Mouse (Mus musculus): ENCODE measurements at regions not wholly inside any gene's neighbourhood (a gene's known extent, or its start where the extent isn't known, plus 50 kb on each side); places are given as distances from the start of the nearest gene placed in this dataset.

DNA sequence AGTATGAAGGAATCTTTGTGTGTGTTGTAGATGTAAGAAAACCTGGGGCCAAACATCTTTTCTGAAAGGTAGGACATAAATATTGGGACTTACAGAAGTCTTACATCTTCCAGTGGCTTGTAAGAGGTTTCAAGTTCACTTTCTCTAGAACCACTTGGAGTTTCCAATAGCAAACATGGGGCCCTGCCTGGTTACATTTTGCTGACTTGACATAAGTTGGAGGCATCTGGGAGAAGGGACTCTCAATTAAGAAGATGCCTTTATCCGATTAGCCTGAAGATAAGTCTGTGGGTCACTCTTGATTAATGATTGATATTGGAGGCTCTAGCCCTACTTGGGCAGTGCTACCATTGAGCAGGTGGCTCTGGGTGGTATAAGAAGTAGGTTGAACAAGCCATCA is 162.9 kb upstream of the Cdh6 start:
- ATAC-seq (replicated peaks; ENCODE audit: insufficient number of reproducible peaks, low FRiP score, low TSS enrichment, low read depth) = no peak
- Histone ChIP-seq H3K9me3 (replicated peaks; ENCODE audit: control insufficient read depth, low read length) (no peaks in the 10 kb centered on the region), H3K27ac (replicated peaks; ENCODE audit: low read depth, low read length) (no peak overlapping the region), H3K4me1 (ENCODE audit: control insufficient read depth, insufficient read depth, low read length) (no peaks in the 10 kb centered on the region), H3K4me3 (ENCODE audit: low read depth, low read length) (no peak overlapping the region), H3K36me3 (replicated peaks; ENCODE audit: control insufficient read depth, insufficient read depth, low read depth, low read length) (no peaks in the 10 kb centered on the region), H3K9ac (replicated peaks; ENCODE audit: low read length) (no peak overlapping the region), H3K27me3 (ENCODE audit: control insufficient read depth, insufficient read depth, low read length) (no peaks in the 10 kb centered on the region), H3K4me2 (ENCODE audit: low read depth, low read length) (no peak overlapping the region)
- no peak for DNase-seq (ENCODE audit: low spot score)
- WGBS = 96% methylated on average over 1 of the region's 1 CpGs

DNA sequence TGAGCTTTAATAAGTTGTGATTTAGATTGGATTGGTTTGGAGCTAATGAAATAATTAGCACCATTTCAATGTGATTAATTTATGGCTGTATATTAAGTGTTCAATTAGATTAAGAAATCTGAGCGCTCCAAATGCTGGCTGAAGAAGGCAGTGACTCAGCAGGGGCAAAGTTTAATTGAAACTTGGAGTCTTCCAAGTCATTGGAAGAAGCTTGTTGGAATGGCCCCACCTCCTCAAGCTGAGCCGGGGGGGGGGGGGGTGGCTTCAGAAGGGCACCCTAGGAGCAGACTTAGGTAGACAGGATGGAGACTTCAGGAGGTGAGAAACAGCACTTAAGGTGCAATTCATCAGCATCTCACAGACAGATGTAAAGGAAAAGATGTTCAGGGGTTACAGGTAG is 151.0 kb upstream of the Cdh6 start:
- DNase-seq (ENCODE audit: low spot score) (no peak), ATAC-seq (replicated peaks; ENCODE audit: insufficient number of reproducible peaks, low FRiP score, low TSS enrichment, low read depth) (no peak)
- no peak overlapping the region for H3K4me2 ChIP-seq (ENCODE audit: low read depth, low read length)
- H3K9ac ChIP-seq (replicated peaks; ENCODE audit: low read length) = no peak overlapping the region
- H3K27me3 ChIP-seq (ENCODE audit: control insufficient read depth, insufficient read depth, low read length) = no peaks in the 10 kb centered on the region
- no peaks in the 10 kb centered on the region for H3K9me3 ChIP-seq (replicated peaks; ENCODE audit: control insufficient read depth, low read length)
- no peak overlapping the region for H3K4me3 ChIP-seq (ENCODE audit: low read depth, low read length)
- no peak overlapping the region for H3K27ac ChIP-seq (replicated peaks; ENCODE audit: low read depth, low read length)
- WGBS = 57% methylated on average over 2 of the region's 2 CpGs
- H3K36me3 ChIP-seq (replicated peaks; ENCODE audit: control insufficient read depth, insufficient read depth, low read depth, low read length) = no peaks in the 10 kb centered on the region
- no peaks in the 10 kb centered on the region for H3K4me1 ChIP-seq (ENCODE audit: control insufficient read depth, insufficient read depth, low read length)

DNA sequence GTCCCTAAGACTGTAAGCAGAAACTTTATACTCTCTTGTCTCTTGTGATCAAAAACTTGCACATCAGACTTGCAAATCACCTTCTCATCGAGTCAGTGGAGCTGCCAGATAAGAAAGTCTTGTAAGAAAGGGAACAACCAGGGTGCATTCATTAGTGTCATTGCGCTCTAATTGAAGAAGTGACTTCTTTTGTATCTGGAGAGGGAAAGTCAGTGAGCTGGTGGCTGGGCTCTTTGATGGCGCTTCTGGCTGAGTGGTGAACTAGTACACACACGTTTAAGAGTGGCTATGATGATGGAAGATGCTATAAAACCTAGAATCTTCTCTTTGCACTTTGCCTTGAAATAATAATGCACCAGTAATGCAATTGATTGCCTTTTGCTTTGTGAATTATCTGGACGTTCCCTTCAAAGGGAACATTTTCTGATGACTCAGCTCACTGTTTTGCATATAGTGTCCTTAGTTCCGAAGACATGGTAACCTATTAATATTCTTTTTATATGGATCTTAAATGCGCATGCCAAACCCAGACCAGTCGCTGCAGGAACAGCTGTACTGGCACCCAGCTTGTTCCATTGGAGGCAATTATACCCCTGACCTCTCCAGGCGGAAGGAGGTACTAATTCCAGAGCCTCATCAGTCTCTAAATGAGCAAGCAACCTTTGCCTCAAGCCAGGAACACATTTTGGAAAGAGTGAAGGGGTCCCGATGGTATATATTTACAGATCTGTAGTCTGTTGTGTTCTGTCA is 147.3 kb upstream of the Cdh6 start:
- 59% methylated on average over 10 of the region's 10 CpGs for WGBS

DNA sequence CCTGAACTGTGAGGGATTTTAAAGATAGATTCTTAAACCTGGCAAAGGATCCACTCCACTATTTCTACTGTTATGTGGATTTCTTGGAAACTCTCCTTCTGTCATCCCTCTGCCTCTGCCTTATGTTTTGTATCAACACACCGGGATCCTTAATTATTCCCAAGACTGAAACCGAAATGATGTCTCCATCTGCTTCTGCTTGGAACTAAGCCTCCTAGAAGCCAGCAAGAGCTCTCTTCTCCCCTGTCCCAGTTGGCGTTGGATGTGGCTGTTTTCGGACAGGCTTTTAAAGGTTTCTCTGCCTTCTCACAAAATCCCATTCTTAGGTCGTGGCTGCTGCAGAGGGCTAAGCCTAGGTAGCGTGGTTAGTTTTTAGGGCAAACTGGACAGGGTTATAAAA is 131.1 kb upstream of the Cdh6 start:
- H3K9me3 ChIP-seq (replicated peaks; ENCODE audit: control insufficient read depth, low read length) = no peaks in the 10 kb centered on the region
- WGBS = 81% methylated on average over 6 of the region's 6 CpGs
- no peaks in the 10 kb centered on the region for H3K36me3 ChIP-seq (replicated peaks; ENCODE audit: control insufficient read depth, insufficient read depth, low read depth, low read length)

More for the DNA sequence above, 147.3 kb upstream of the Cdh6 start:
- DNase-seq (ENCODE audit: low spot score) = no peak
- Histone ChIP-seq H3K4me1 (ENCODE audit: control insufficient read depth, insufficient read depth, low read length) (no peaks in the 10 kb centered on the region), H3K4me2 (ENCODE audit: low read depth, low read length) (no peak overlapping the region), H3K9me3 (replicated peaks; ENCODE audit: control insufficient read depth, low read length) (no peaks in the 10 kb centered on the region), H3K4me3 (ENCODE audit: low read depth, low read length) (no peak overlapping the region), H3K27ac (replicated peaks; ENCODE audit: low read depth, low read length) (no peak overlapping the region), H3K9ac (replicated peaks; ENCODE audit: low read length) (no peak overlapping the region), H3K36me3 (replicated peaks; ENCODE audit: control insufficient read depth, insufficient read depth, low read depth, low read length) (no peaks in the 10 kb centered on the region), H3K27me3 (ENCODE audit: control insufficient read depth, insufficient read depth, low read length) (no peaks in the 10 kb centered on the region)
- no peak for ATAC-seq (replicated peaks; ENCODE audit: insufficient number of reproducible peaks, low FRiP score, low TSS enrichment, low read depth)

DNA sequence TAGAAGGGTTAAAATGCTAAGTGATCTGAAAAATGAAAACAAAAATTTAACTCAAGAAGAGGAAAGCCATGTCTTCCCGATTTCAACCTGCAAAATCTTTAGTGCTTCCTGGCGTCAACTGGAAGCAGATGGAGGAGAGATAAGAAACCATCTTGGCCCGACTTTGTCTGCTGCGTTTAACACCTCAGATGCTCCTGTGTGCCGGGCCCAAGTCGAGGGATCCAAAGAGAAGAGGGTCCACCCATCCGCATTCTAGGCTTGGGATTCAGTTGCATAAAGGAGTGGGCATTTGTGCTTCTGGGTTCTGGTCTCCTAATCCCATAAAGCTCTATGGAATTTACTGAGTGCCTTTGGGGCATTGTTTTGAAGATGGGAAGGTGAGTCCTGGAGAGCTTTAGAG is 130.0 kb upstream of the Cdh6 start:
- no peaks in the 10 kb centered on the region for H3K9me3 ChIP-seq (replicated peaks; ENCODE audit: control insufficient read depth, low read length)
- WGBS = 81% methylated on average over 7 of the region's 7 CpGs
- no peak overlapping the region for H3K27ac ChIP-seq (replicated peaks; ENCODE audit: low read depth, low read length)

More for the DNA sequence above, 131.1 kb upstream of the Cdh6 start:
- no peak overlapping the region for H3K4me3 ChIP-seq (ENCODE audit: low read depth, low read length)
- ATAC-seq (replicated peaks; ENCODE audit: insufficient number of reproducible peaks, low FRiP score, low TSS enrichment, low read depth) (no peak), DNase-seq (ENCODE audit: low spot score) (no peak)
- no peak overlapping the region for H3K27ac ChIP-seq (replicated peaks; ENCODE audit: low read depth, low read length)
- H3K27me3 ChIP-seq (ENCODE audit: control insufficient read depth, insufficient read depth, low read length) = no peaks in the 10 kb centered on the region
- no peaks in the 10 kb centered on the region for H3K4me1 ChIP-seq (ENCODE audit: control insufficient read depth, insufficient read depth, low read length)
- no peak overlapping the region for H3K4me2 ChIP-seq (ENCODE audit: low read depth, low read length)
- no peak overlapping the region for H3K9ac ChIP-seq (replicated peaks; ENCODE audit: low read length)

DNA sequence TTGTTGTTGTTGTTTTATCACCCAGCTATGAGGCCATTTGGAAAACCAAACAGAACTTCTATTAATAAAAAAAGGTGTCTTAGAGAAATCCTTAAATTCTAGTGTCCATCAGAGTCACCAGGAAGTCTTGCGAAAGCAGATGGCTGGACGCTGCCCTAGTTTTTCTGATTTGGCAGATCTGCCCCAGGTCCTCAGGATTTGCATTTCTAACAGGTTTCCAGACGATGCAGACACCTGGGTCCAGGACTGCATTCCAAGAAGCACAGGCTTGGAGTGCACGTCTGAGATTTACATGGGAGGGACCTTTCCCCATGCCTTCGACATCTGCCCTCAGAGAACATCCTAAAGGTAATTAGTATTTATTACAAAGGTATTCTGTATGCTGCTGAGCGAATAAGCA is 129.2 kb upstream of the Cdh6 start:
- Histone ChIP-seq H3K9me3 (replicated peaks; ENCODE audit: control insufficient read depth, low read length) (no peaks in the 10 kb centered on the region), H3K36me3 (replicated peaks; ENCODE audit: control insufficient read depth, insufficient read depth, low read depth, low read length) (no peaks in the 10 kb centered on the region), H3K4me3 (ENCODE audit: low read depth, low read length) (no peak overlapping the region), H3K27ac (replicated peaks; ENCODE audit: low read depth, low read length) (no peak overlapping the region), H3K9ac (replicated peaks; ENCODE audit: low read length) (no peak overlapping the region), H3K4me2 (ENCODE audit: low read depth, low read length) (no peak overlapping the region), H3K27me3 (ENCODE audit: control insufficient read depth, insufficient read depth, low read length) (no peaks in the 10 kb centered on the region), H3K4me1 (ENCODE audit: control insufficient read depth, insufficient read depth, low read length) (no peaks in the 10 kb centered on the region)
- 72% methylated on average over 6 of the region's 6 CpGs for WGBS
- ATAC-seq (replicated peaks; ENCODE audit: insufficient number of reproducible peaks, low FRiP score, low TSS enrichment, low read depth) (no peak), DNase-seq (ENCODE audit: low spot score) (no peak)

More for the DNA sequence above, 130.0 kb upstream of the Cdh6 start:
- Histone ChIP-seq H3K4me2 (ENCODE audit: low read depth, low read length) (no peak overlapping the region), H3K4me1 (ENCODE audit: control insufficient read depth, insufficient read depth, low read length) (no peaks in the 10 kb centered on the region), H3K36me3 (replicated peaks; ENCODE audit: control insufficient read depth, insufficient read depth, low read depth, low read length) (no peaks in the 10 kb centered on the region), H3K27me3 (ENCODE audit: control insufficient read depth, insufficient read depth, low read length) (no peaks in the 10 kb centered on the region), H3K4me3 (ENCODE audit: low read depth, low read length) (no peak overlapping the region), H3K9ac (replicated peaks; ENCODE audit: low read length) (no peak overlapping the region)
- DNase-seq (ENCODE audit: low spot score) (no peak), ATAC-seq (replicated peaks; ENCODE audit: insufficient number of reproducible peaks, low FRiP score, low TSS enrichment, low read depth) (no peak)

DNA sequence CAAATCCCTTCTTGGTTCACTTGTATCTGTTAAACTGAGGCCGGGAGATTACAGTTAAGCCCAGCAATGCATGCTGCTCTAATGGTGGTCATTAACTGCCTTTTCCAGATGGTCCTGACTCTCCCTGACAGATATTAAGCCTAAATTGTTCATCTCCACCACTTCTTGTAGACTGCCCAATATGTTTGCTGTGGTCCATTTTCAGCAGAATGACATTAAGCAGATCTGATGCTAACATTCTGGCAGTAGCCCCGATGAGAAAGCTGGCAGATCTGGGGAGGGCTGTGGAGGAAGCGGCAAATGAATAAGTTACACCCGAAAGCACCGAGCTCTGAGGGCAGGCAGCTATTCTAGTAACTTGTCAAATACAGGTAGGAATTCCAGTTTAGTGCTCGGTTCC is 123.5 kb upstream of the Cdh6 start:
- no peaks in the 10 kb centered on the region for H3K27me3 ChIP-seq (ENCODE audit: control insufficient read depth, insufficient read depth, low read length)
- no peak for ATAC-seq (replicated peaks; ENCODE audit: insufficient number of reproducible peaks, low FRiP score, low TSS enrichment, low read depth)
- 69% methylated on average over 6 of the region's 6 CpGs for WGBS

DNA sequence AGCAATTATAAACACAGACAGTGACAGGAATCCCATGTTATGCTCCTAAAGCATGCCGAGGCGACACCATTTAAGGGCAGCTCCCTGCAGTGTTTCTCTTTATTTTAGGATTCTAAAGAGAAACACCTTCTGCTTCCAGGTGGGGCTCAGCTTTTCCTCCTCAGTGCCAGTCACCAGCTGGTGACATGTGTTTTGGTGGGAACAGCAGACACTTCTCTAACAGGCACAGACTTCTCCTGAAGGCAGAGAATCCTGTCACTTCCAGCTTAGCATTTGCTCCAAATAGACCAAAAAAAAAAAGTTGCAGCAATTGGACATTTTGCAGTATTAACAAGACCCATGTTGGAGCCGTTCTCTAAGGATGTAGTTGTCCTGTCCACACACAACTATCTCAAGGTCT is 115.6 kb upstream of the Cdh6 start:
- no peaks in the 10 kb centered on the region for H3K36me3 ChIP-seq (replicated peaks; ENCODE audit: control insufficient read depth, insufficient read depth, low read depth, low read length)
- H3K4me2 ChIP-seq (ENCODE audit: low read depth, low read length) = no peak overlapping the region
- no peak overlapping the region for H3K9ac ChIP-seq (replicated peaks; ENCODE audit: low read length)
- H3K4me1 ChIP-seq (ENCODE audit: control insufficient read depth, insufficient read depth, low read length) = no peaks in the 10 kb centered on the region
- no peak overlapping the region for H3K4me3 ChIP-seq (ENCODE audit: low read depth, low read length)
- DNase-seq (ENCODE audit: low spot score) (no peak), ATAC-seq (replicated peaks; ENCODE audit: insufficient number of reproducible peaks, low FRiP score, low TSS enrichment, low read depth) (no peak)
- no peaks in the 10 kb centered on the region for H3K9me3 ChIP-seq (replicated peaks; ENCODE audit: control insufficient read depth, low read length)
- H3K27ac ChIP-seq (replicated peaks; ENCODE audit: low read depth, low read length) = no peak overlapping the region
- no peaks in the 10 kb centered on the region for H3K27me3 ChIP-seq (ENCODE audit: control insufficient read depth, insufficient read depth, low read length)
- WGBS = 75% methylated on average over 3 of the region's 3 CpGs

More for the DNA sequence above, 123.5 kb upstream of the Cdh6 start:
- H3K4me1 ChIP-seq (ENCODE audit: control insufficient read depth, insufficient read depth, low read length) = no peaks in the 10 kb centered on the region
- no peak for DNase-seq (ENCODE audit: low spot score)
- no peak overlapping the region for H3K4me2 ChIP-seq (ENCODE audit: low read depth, low read length)
- H3K9ac ChIP-seq (replicated peaks; ENCODE audit: low read length) = no peak overlapping the region
- no peak overlapping the region for H3K4me3 ChIP-seq (ENCODE audit: low read depth, low read length)
- H3K9me3 ChIP-seq (replicated peaks; ENCODE audit: control insufficient read depth, low read length) = no peaks in the 10 kb centered on the region
- H3K27ac ChIP-seq (replicated peaks; ENCODE audit: low read depth, low read length) = no peak overlapping the region
- H3K36me3 ChIP-seq (replicated peaks; ENCODE audit: control insufficient read depth, insufficient read depth, low read depth, low read length) = no peaks in the 10 kb centered on the region

Data from embryonic facial prominence, embryonic 11.5 days (tissue).